Mouse (Mus musculus): ENCODE data around the gene Hcrtr1. TPM values are rescaled to one million over a fixed set of nuclear protein-coding genes. Genes with fewer than 3 reads are reported as not detected.

Gene Hcrtr1
- total RNA-seq, 2 experiments from 2014 or later = not detected

DNA sequence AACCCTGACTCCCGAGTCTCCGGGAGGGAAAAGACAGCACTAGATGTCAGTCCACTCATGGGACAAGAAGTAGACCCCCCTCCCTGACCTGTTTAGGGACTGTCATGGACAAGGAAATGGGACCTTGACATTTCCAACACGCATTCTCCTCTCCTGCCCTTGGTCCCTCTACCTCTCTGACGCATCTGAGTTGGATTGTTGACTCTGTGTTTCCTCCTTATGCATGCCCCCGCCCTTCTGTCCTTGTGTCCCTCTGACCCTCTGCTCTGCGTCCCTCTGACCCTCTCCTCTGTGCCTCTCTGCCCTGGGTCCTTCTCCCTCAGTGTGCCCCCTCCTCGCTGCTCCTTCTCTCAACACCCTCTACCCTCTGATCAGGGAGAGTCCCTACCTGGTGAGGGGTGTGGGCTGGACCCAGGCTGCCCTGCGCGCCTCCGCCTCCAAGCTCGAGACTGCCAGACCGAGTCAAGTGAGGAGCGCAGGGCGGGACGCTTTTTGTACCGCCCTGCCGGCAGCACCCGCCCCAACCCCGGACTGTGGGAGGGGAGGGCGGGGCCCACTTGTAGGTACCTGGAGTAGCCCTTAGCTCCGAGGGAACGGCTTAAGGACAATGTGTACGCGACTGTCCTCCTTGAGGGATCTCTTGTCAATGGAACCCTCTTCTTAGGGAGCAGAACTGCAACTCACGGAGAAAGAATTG lies 35.3 kb upstream of the Hcrtr1 start:
- H3K27ac ChIP-seq = peak overlapping the region; percentile 88
- H3K4me3 ChIP-seq = peak overlapping the region; percentile 74
- no peak for TF ChIP-seq CTCF (IDR thresholded peaks at IDR 0.05)
- intact Hi-C loops (cut with DNase I) = no loop called here
- DNase-seq = peak; percentile 75

GRCm38 (mm10) chr4:130173911-130174311 lies 34.8 kb upstream of the Hcrtr1 start:
- no peak for TF ChIP-seq CTCF (IDR thresholded peaks at IDR 0.05)
- intact Hi-C loops (cut with DNase I) = no loop called here
- Histone ChIP-seq H3K27ac (peak overlapping the region; percentile 88), H3K4me3 (peak overlapping the region; percentile 74)
- peak; percentile 36 for DNase-seq

DNA sequence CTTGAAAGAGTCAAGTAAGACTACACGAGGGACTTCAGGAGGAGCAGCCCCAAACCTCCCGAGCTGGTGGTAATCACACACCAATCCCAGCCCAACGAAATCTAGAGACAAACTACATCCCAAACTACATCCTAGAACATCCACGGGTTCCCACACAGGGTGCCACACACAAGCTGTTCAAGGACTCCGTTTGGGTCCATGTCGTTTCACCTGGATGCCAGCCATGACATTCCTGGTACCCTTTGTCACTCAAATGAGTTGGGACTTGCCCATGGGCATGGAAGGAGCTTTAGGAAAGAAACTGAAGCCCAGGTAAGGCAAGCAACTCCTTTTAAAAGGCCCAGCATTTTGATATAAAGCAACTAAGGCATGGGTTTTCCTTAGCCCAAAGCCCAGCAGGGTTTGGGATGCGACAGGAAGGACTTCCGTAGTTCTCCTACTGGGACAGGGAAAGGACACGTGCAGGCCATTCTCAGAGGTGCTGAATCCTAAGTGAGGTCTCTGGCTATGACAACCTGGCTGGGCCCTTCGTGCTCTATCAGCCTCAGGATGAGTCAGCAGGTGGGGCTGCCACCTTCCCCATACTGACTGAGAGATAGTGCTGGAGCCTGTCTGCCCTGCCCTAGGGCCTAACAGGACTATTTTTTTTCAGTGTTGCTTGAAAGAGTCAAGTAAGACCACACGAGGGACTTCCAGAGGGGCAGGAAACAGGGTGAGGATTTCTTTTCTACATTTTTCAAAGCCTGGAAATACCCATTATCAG lies 34.1 kb upstream of the Hcrtr1 start:
- intact Hi-C loops (cut with DNase I) = no loop called here
- no peak for TF ChIP-seq CTCF (IDR thresholded peaks at IDR 0.05)
- peak overlapping the region; percentile 74 for H3K4me3 ChIP-seq
- DNase-seq = no peak
- H3K27ac ChIP-seq = peak overlapping the region; percentile 88

GRCm38 (mm10) chr4:130171951-130172765 lies 33.0 kb upstream of the Hcrtr1 start:
- intact Hi-C loops (cut with DNase I) = no loop called here
- Histone ChIP-seq H3K27ac (peak overlapping the region; percentile 88), H3K4me3 (peak overlapping the region; percentile 74)
- DNase-seq = peak; percentile 76
- no peak for TF ChIP-seq CTCF (IDR thresholded peaks at IDR 0.05)

- intact Hi-C loops (cut with DNase I) = no loop called here
- no peak for DNase-seq
- H3K27ac ChIP-seq = peak overlapping the region; percentile 75
- no peak for TF ChIP-seq CTCF (IDR thresholded peaks at IDR 0.05)
- H3K4me3 ChIP-seq = peak overlapping the region; percentile 6; the same call in 1 of the 2 replicates
Observed at GRCm38 (mm10) chr4:130170362-130170761, 31.2 kb upstream of the Hcrtr1 start.

GRCm38 (mm10) chr4:130169411-130169971 lies 30.3 kb upstream of the Hcrtr1 start:
- TF ChIP-seq CTCF (IDR thresholded peaks at IDR 0.05) = no peak
- intact Hi-C loops (cut with DNase I) = no loop called here
- Histone ChIP-seq H3K27ac (peak overlapping the region; percentile 75), H3K4me3 (peak overlapping the region; percentile 1; the same call in 1 of the 2 replicates)
- no peak for DNase-seq

DNA sequence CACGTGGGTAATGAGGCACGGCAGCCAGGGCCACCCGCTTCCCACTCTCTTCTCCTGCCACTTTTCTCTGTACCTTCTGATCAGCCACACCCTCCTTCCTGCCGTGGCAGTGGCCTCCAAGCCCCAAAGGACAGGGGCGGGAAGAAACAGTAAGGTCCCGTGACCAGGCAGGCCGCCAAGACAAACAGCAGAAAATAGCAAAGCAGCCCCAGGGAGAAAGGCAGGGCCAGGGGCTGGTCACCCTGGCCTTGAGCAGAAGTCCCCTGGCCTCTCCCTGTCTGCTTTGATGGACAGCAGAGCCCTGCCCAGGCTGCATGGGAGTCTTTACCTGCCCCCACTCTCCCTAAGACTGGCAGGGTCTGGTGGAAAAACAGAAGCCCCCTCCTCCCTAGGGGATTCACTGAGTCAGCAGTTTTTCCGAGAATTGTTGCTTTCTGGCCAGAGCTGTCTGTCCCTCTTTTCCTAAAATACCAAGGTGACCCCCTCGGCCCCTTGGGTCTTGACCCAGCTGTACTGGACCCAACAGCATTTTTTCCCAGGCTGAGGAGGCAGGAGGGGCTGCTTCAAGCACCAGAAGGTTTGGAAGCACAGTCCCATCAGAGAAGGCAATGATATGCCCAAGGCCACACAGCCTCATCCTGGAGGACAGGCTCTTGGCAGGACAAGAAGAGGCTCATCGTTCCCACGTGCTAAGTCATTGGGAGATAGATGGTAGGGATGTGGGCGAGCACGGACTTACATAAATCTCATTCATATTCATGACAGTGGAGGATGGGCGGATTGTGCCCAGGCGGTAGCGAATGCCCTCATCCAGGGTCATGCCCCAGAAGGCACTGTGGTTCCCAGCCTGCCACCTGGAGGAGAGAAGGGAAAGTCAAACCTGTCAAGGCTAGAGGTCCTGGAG lies 29.4 kb upstream of the Hcrtr1 start:
- peak; percentile 84 for DNase-seq
- TF ChIP-seq CTCF (IDR thresholded peaks at IDR 0.05) = 0 out of 2 replicates have a peak, but pooled peaks have one; percentile 3
- Histone ChIP-seq H3K4me3 (peak overlapping the region; percentile 53), H3K27ac (peak overlapping the region; percentile 75)
- intact Hi-C loops (cut with DNase I) = no loop called here

DNA sequence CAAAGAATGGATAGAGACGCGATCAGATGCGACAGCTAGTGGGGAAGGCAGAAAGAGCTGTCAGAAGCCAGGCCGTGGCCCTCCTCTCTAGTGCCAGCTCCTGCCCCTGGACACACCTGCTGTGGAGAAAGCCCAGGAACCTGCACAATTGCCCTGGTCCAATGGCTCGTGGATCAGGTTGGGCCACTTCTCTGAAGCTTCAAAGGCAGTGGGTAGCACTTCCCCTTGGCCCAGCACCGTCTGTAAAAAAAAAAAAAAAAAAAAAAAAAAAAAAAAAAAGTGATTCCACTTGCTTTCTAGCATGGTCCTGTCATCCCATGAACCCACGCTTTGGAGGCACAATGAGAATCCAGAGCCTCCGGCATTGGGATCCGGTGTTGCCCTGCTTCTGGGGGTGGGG lies 28.7 kb upstream of the Hcrtr1 start:
- Histone ChIP-seq H3K4me3 (peak overlapping the region; percentile 53), H3K27ac (peak overlapping the region; percentile 75)
- intact Hi-C loops (cut with DNase I) = no loop called here
- no peak for TF ChIP-seq CTCF (IDR thresholded peaks at IDR 0.05)
- DNase-seq = no peak

DNA sequence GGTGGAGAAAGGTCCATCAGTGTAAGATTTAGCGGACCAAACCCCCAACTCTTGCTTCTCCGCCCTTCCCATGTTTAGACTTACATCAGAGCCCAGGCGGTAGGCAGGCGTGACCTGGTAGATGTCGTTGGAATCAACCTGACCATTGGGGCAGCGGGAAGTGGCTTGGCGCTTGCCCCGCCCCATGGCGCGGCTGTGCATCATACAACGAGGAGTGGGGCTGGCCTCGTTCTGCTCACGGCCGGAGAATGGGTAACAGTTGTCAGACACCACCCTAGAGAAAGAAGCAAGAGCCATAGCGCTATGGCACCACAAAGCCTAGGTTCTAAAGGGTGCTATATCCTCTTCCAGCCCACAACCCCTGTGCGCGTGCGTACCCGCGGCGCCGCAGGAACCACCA lies 28.2 kb upstream of the Hcrtr1 start:
- TF ChIP-seq CTCF (IDR thresholded peaks at IDR 0.05) = no peak
- intact Hi-C loops (cut with DNase I) = no loop called here
- Histone ChIP-seq H3K4me3 (peak overlapping the region; percentile 53), H3K27ac (peak overlapping the region; percentile 75)
- DNase-seq = no peak

DNA sequence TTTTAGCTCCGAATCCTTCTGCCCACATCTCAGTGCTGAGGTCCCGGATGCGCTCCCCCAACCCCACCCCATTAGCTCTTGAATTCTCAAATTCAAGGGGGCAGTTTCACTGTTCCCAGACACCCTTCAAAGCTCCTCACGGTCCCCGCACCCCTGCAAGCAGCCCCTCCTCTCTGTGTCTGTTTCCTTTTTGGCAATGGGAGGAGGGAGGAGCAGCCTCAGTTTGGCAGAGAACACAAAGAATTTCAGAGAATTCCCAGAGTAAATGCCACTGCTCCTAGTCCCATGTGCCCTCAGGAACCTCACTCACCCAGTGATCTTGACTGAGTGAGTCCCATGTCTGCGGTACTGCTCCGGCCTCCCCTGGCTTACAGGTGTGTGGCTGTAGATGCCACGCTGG lies 27.4 kb upstream of the Hcrtr1 start:
- intact Hi-C loops (cut with DNase I) = no loop called here
- DNase-seq = peak; percentile 18
- Histone ChIP-seq H3K27ac (peak overlapping the region; percentile 75), H3K4me3 (peak overlapping the region; percentile 34)
- TF ChIP-seq CTCF (IDR thresholded peaks at IDR 0.05) = no peak

GRCm38 (mm10) chr4:130166061-130166460 lies 26.9 kb upstream of the Hcrtr1 start:
- intact Hi-C loops (cut with DNase I) = no loop called here
- H3K27ac ChIP-seq = peak overlapping the region; percentile 75
- H3K4me3 ChIP-seq = peak overlapping the region; percentile 34; the same call in 1 of the 2 replicates

More at GRCm38 (mm10) chr4:130166061-130166460, 26.9 kb upstream of the Hcrtr1 start:
- TF ChIP-seq CTCF (IDR thresholded peaks at IDR 0.05) = no peak
- DNase-seq = no peak

Data from gastrocnemius, adult 2 months (tissue).